Mouse (Mus musculus) hematopoietic stem cell, adult 5-6 weeks (primary cell): ENCODE results near the gene Nadk2. TPM values are rescaled to one million over a fixed set of nuclear protein-coding genes. Genes with fewer than 3 reads are reported as not detected.

Experiments used
- ATAC-seq, 2 experiments: fragments of 125-278 bp in 1 of 2; replicated peaks in 1 of 2; 2 replicates each; pipeline ENCODE4 v1.8.0; 2016 to 2017; ENCODE audit warnings: inconsistent platforms in 2 of 2, mild to moderate bottlenecking in 2 of 2, moderate number of reproducible peaks in 2 of 2, low read depth in 1 of 2, moderate TSS enrichment in 1 of 2; ENCODE audit not compliant: low FRiP score in 2 of 2, poor library complexity in 2 of 2, severe bottlenecking in 2 of 2, insufficient read depth in 1 of 2, low TSS enrichment in 1 of 2
- total RNA-seq: library from RNA; stranded (forward); fragments of 172-1452, 232-1000 nt; gene quantifications from 2 replicates; pipeline ENCODE4 v1.2.3, GENCODE M21; 2017

Nadk2 gene
- 71.3 and 80.0 TPM in 2 replicates for total RNA-seq

DNA sequence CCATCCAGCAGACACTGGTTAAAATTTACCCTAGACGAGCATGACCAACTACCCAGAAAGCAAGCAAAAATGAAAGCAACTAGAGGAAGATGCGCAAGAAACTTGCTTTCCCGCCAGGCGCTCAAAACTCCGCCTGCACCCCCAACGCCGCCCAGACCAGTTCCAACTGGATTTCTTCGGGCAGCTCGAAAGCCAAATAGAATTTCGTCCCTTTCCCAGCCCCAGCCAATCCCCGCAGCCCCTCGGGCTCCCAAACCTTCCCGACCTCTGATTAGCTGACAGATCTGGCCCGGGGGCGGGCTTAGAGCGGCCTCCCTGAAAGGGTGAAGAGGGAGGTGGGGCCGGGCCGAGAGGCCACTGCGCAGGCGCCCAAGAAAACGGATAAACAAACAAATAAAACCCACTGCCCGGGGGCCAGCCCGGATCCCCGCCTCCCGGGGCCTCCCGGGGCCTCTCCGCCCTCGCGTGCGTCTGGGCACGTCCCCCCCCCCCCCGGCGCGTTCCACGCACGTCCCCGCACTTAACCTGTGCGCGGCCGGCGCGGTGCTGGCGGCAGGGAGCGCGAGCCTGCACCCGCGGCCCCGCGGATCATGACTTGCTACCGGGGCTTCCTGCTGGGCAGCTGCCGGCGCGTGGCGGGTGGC is at the start of gene Nadk2:
Nadk2 (plus strand) TSS at position 349 of the 644 bp plus-strand sequence.
- peak; percentile 90 to 91 for ATAC-seq

GRCm38 (mm10) chr15:9055704-9056103 is 15.4 kb upstream of the Nadk2 start:
- no peak for ATAC-seq

DNA sequence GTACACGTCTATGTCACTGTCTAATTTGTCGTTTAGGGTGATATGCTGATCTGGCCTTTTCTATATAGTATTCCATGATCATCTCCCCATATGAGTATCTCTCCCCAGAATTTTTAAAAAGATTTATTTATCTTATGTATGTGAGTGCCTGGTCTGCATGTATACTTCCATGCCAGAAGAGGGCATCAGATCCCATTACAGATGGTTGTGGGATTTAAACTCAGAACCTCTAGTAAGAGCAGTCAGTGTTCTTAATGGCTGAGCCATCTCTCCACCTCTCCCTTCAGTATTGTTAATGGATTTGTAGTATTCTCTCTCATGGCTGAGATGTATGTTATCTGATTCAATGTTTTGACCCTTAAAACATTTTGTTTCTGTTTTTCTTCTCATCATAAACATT is 11.2 kb upstream of the Nadk2 start:
- no peak for ATAC-seq

GRCm38 (mm10) chr15:9061150-9061882 is 9.7 kb upstream of the Nadk2 start:
- no peak for ATAC-seq

- ATAC-seq: no peak
Observed at GRCm38 (mm10) chr15:9068881-9069280, 2.2 kb upstream of the Nadk2 start.

- 0 out of 4 replicates have a peak, but pooled peaks of 1 of the 2 experiments have one; percentile 1 for ATAC-seq
Observed at GRCm38 (mm10) chr15:9070353-9070752, 707 bp upstream of the Nadk2 start.

DNA sequence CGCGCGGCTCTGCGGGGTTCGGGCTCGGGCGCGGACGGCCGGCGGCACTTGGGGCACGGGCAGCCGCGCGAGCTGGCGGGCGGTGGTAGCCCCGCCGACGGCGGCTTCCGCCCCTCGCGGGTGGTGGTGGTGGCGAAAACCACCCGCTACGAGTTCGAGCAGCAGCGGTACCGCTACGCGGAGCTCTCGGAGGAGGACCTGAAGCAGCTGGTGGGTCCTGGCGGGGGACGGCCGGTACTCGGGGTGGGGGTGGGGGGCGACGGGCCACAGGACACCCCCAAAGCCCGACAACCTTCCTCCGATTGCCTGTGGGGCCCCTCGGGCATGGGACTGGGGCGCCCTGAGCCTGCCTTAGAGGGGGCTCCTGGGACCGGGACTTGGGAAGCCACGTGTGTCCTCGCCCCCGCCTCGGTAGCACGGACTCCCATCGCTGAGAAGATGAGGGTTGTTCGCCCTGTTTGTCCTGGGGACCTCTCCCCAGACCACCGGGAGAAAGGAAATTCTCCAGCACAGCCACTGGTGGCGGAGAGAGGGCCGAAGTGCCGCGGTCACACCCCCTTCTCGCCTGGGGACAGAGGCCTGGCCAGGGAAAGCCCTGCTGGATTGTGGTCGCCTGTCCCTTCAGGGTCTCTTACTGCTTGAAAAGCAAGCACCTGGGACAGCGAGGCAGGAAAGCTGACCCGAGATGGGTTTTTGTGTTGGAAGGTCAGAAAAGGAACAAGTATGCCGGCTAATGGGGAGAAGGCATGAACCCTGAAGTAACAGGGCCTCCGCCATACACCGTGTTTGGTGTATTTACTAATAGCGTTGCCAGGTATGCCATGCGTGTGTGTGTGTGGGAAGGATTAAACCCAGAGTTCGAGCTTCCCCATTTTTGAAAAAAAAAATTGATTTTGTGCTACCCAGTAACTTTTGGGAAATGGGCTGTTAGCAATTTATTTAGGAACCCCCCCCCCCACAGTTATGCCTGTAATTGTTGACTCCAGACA is 790 bp downstream of the Nadk2 start:
- no peak for ATAC-seq

DNA sequence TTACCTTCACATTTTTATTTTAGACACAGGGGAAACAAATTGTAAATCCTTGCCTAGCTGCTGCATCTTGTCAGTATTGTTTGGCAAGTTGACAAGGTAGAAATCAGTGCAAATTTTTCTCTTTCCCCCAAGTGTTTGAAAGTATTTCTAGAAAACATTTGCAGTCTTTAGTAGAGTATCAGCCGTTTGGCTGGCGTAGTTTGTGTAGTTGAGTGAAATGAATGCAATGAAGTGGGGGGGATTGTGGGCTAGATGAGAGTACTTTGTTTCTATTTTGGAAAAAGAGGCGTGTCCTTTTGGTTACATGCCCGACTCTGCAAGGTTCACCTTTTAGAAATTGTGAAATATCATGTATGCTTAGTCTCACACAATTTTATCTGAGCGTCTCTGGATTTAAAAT is 1.6 kb downstream of the Nadk2 start:
- ATAC-seq: 0 out of 4 replicates have a peak, but pooled peaks of 1 of the 2 experiments have one; percentile 7

DNA sequence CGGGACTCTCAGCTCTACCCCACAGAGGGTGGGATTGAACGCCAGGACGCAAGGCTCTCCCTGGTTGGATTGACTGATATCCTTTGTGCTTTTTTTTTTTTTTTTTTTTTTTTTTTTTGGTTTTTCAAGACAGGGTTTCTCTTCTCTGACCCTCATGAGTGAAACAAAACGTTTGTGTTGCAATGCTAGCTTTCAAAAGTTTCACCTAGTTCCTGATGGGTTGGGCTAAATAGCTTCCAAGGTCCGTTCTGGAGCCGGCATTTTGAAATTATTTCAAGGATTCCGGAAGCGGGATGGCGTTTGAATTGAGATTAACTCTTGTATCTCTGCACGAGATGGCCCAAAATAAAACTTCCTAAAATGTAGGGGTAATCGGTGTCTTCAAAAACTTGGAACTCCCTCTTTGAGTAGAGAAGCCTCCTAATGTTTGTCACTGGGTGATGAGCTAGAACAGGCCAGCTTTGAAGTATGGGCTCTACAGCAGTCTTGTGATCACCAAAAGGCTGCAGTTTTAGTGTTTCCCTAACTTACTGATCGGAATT is 2.1 kb downstream of the Nadk2 start:
- no peak for ATAC-seq

GRCm38 (mm10) chr15:9073684-9074083 is 2.6 kb downstream of the Nadk2 start:
- no peak for ATAC-seq

DNA sequence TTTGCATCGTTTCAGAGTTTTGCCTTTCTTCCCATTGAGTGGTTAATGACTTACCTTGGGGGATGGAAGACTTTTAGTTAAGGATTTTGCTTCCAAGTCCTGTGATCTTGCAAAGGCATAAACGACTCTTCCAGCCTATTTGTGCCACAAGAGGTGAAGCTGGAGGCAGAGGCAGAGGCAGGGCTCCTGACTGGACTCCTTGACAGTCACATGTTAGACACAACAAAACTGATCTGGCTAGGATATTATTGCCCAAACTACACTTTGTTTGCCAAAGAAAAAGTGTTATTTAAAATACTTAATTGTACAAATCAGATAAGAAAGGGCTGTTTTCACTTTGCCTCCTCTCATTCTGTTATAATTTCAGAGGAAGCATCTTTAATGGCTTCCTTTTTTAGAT is 3.1 kb downstream of the Nadk2 start:
- ATAC-seq: no peak

DNA sequence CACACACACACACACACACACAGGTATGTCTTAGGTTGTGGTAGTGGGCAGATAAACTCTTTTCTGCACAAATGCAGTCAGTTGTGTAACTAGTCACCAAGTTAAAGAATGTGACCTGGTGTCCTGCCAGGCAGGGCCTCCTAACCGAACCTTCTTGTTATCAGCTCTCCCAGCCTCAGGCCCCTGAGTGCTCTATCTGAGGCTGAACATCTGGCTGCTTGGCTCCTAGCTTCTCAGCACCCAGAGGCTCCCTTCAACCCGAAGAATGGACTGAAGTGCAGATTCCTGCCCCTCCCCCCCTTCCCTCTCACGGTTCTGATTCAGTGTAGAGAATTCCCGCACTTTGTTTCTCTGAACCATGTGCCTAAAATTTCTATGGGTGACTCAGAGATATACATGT is 3.6 kb downstream of the Nadk2 start:
- ATAC-seq: peak; percentile 8 to 30; a peak in 1 of 4 replicates

- no peak for ATAC-seq
Observed at GRCm38 (mm10) chr15:9075608-9076200, 4.6 kb downstream of the Nadk2 start.

- ATAC-seq: peak in 1 of 2 experiments; percentile 21; a peak in 1 of 4 replicates
Observed at GRCm38 (mm10) chr15:9078481-9079300, 7.6 kb downstream of the Nadk2 start.

GRCm38 (mm10) chr15:9079626-9080025 is 8.6 kb downstream of the Nadk2 start:
- ATAC-seq: no peak

DNA sequence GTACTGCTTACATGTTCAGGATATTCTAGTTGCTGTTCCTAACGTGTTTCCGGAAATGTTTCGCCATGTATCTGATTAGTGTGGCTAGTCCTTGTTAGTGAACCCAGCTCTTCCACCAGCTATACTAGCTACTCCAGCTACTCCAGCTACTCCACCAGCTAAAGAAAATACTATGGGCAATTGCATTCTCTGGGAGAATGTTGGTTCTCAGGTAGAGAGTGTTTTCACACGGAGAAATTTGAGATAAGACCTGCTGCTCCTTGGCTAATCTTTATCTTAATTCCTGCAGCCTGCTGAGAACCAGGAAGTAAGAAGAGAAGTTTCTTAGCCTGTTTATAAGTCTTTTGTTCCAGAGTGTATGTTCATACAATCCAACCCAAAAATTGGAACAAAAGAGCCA is 9.1 kb downstream of the Nadk2 start:
- peak in 1 of 2 experiments; percentile 24; a peak in 2 of 4 replicates for ATAC-seq
